20 mouse cellular contexts compared by ENCODE assay signal in genomic region chr5:121261806-121262205, GRCm38 (mm10).
"Had no signal": no experiment of that assay in that cellular context is flagged by ENCODE, and none has a peak within 500 bp of the region (broad histone marks: within the 10 kb centered on the region; RNA-seq: fewer than 3 reads in every experiment).

No protein-coding gene starts in this region.

- ATAC-seq: liver, postnatal 0 days; midbrain, embryonic 13.5 days; midbrain, embryonic 16.5 days had no signal

- H3K4me1 ChIP-seq: kidney, embryonic 15.5 days; lung, embryonic 15.5 days; midbrain, embryonic 10.5 days; midbrain, embryonic 13.5 days; neural tube, embryonic 13.5 days had no signal

- H3K4me3 ChIP-seq: kidney, embryonic 15.5 days; lung, embryonic 15.5 days; midbrain, embryonic 10.5 days; midbrain, embryonic 13.5 days; myocyte; neural tube, embryonic 13.5 days had no signal

- DNase-seq: kidney, adult 8-10 months; kidney, postnatal 10 days; kidney, postnatal 36 days; liver, postnatal 0 days; lung, postnatal 10 days; lung, postnatal 36 days; retina, postnatal 1 day; right cerebral cortex, postnatal 25 days; spleen, adult 18-20 months; thymus, adult 18-20 months; thymus, postnatal 36 days had no signal

- H3K27ac ChIP-seq: kidney, embryonic 15.5 days; liver, embryonic 14.5 days; lung, embryonic 15.5 days; midbrain, embryonic 10.5 days; midbrain, embryonic 13.5 days; neural tube, embryonic 13.5 days had no signal

- H3K27me3 ChIP-seq: kidney, embryonic 15.5 days; lung, embryonic 15.5 days; megakaryocyte, embryonic 14.5 days; midbrain, embryonic 13.5 days; neural tube, embryonic 13.5 days had no signal
